Mouse (Mus musculus) embryonic fibroblast, embryonic 13.5 days (primary cell): ENCODE results near the gene Cyp1b1. TPM values are rescaled to one million over a fixed set of nuclear protein-coding genes. Genes with fewer than 3 reads are reported as not detected.

Experiments used
- H3K27ac ChIP-seq: 2 replicates; pipeline ENCODE4 v1.5.1; 2012; ENCODE audit warnings: low read length, control low read depth, inconsistent platforms; ENCODE audit not compliant: insufficient read depth
- H3K4me1 ChIP-seq: 2 replicates; pipeline ENCODE4 v1.6.1; 2011; ENCODE audit warnings: low read length; ENCODE audit not compliant: control insufficient read depth, insufficient read depth
- H3K4me3 ChIP-seq: 2 replicates; pipeline ENCODE4 v1.5.1; 2011; ENCODE audit warnings: mild to moderate bottlenecking, control low read depth, low read length; ENCODE audit not compliant: insufficient read depth
- CTCF ChIP-seq: IDR thresholded peaks from 2 replicates; pipeline ENCODE4 v1.5.1; 2011; ENCODE audit warnings: mild to moderate bottlenecking, control low read depth, low read length, moderate library complexity, borderline replicate concordance; ENCODE audit not compliant: insufficient read depth
- POLR2A ChIP-seq: IDR thresholded peaks from 2 replicates; pipeline ENCODE4 v1.6.1; 2011; ENCODE audit warnings: low read depth, mild to moderate bottlenecking, control low read depth, low read length, moderate library complexity
- polyA plus RNA-seq: library from polyadenylated mRNA; stranded (reverse); fragments of >200 nt; gene quantifications from 2 replicates; pipeline ENCODE4 v1.2.4, GENCODE M21; 2011; ENCODE audit warnings: low read depth; ENCODE audit not compliant: missing spikeins, insufficient read length

Gene Cyp1b1
- polyA plus RNA-seq, 1 experiment = 527 TPM

GRCm38 (mm10) chr17:79708168-79708567 is 6.7 kb downstream of the Cyp1b1 start:
- Histone ChIP-seq H3K27ac (peak overlapping the region; percentile 81), H3K4me1 (0 out of 2 replicates have a peak, but pooled peaks cover 3% of the 10 kb centered on the region), H3K4me3 (no peak overlapping the region)
- TF ChIP-seq CTCF (no peak), POLR2A (no peak)

- Histone ChIP-seq H3K4me3 (no peak overlapping the region), H3K27ac (peak overlapping the region; percentile 67), H3K4me1 (peaks cover 11% of the 10 kb centered on the region)
- TF ChIP-seq POLR2A (0 out of 2 replicates have a peak, but pooled peaks have one; percentile 30), CTCF (no peak)
Measured at GRCm38 (mm10) chr17:79705671-79706455, 9.0 kb downstream of the Cyp1b1 start.

GRCm38 (mm10) chr17:79700871-79701270 is 14.0 kb downstream of the Cyp1b1 start:
- Histone ChIP-seq H3K4me3 (no peak overlapping the region), H3K27ac (peak overlapping the region; percentile 99)

GRCm38 (mm10) chr17:79699197-79699596 is 15.7 kb downstream of the Cyp1b1 start:
- H3K27ac ChIP-seq = no peak overlapping the region
- TF ChIP-seq POLR2A = no peak
- no peak for TF ChIP-seq CTCF
- no peak overlapping the region for H3K4me3 ChIP-seq
- peaks cover 16% of the 10 kb centered on the region for H3K4me1 ChIP-seq

More at GRCm38 (mm10) chr17:79700871-79701270, 14.0 kb downstream of the Cyp1b1 start:
- H3K4me1 ChIP-seq = peaks cover 11% of the 10 kb centered on the region
- TF ChIP-seq POLR2A (no peak), CTCF (no peak)

DNA sequence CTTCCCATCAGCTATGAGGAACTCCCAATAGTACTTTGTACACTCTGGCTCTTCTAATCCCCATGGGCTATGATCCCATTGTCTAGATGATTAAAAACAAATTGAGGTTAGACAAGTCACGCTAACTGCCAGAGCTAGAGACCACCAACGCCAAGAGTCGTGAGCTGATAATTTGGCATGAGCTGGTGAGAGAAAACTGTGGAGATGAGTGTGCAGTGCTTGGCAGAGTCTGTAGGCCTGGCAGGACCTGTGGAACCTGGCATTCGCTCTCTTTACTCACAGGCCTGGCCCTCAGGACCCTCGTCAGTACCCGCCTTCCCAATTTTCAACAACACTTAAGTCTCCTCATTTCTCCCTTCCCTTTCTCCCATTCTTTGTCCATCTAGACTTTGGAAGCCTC is 19.3 kb downstream of the Cyp1b1 start:
- Histone ChIP-seq H3K4me1 (peaks cover 7% of the 10 kb centered on the region), H3K4me3 (no peak overlapping the region)
- TF ChIP-seq CTCF (no peak), POLR2A (no peak)

DNA sequence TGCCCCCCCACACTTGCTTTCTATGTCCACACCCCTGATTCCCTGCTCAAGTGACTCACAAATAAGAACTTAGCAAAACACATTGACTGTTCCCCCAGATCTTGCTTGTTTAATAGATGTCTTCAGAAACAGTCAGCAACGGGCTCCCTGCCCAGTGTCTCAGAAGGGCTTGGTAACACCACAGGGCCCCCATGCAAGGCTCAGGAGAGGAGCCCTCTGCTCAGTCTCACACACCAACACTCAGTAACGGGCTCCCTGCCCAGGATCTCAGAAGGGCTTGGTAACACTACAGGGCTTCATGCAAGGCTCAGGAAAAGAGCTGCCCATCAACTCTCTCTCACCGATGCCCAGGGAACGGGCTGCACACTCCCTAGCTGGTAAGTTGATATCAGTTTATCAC is 19.8 kb downstream of the Cyp1b1 start:
- no peak for TF ChIP-seq POLR2A
- TF ChIP-seq CTCF = no peak

More for the DNA sequence above, 19.3 kb downstream of the Cyp1b1 start:
- peak overlapping the region; percentile 74 for H3K27ac ChIP-seq

GRCm38 (mm10) chr17:79670837-79671236 is 44.0 kb downstream of the Cyp1b1 start:
- Histone ChIP-seq H3K4me1 (peaks cover 6% of the 10 kb centered on the region; the same call in 1 of the 2 replicates), H3K4me3 (no peak overlapping the region), H3K27ac (no peak overlapping the region)
- TF ChIP-seq POLR2A = no peak
- no peak for TF ChIP-seq CTCF

More for the DNA sequence above, 19.8 kb downstream of the Cyp1b1 start:
- Histone ChIP-seq H3K27ac (peak overlapping the region; percentile 80), H3K4me1 (peaks cover 6% of the 10 kb centered on the region; the same call in 1 of the 2 replicates), H3K4me3 (no peak overlapping the region)

DNA sequence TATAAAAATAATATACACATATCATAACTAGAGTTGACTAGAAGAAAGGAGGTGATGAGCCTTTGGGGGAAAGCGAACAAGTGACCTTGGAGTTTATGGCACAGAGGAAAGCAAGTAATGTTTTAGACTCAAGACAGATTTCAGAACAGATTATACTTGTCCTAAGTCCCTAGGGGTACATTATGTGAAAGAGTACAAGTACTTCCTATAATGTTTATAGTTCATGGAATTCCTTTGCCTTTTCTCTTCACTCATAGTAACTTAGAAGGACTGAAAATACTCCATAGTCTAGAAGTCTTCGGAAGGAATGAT is 50.8 kb downstream of the Cyp1b1 start:
- Histone ChIP-seq H3K27ac (peak overlapping the region; percentile 19; the same call in 1 of the 2 replicates), H3K4me1 (peaks cover 7% of the 10 kb centered on the region), H3K4me3 (no peak overlapping the region)
- TF ChIP-seq CTCF (no peak), POLR2A (no peak)

GRCm38 (mm10) chr17:79663393-79664105 is 51.3 kb downstream of the Cyp1b1 start:
- Histone ChIP-seq H3K4me1 (peaks cover 7% of the 10 kb centered on the region), H3K27ac (peak overlapping the region; percentile 91), H3K4me3 (no peak overlapping the region)
- TF ChIP-seq CTCF = no peak
- TF ChIP-seq POLR2A = no peak

GRCm38 (mm10) chr17:79661848-79662247 is 53.0 kb downstream of the Cyp1b1 start:
- H3K4me1 ChIP-seq = peaks cover 7% of the 10 kb centered on the region
- H3K27ac ChIP-seq = no peak overlapping the region
- TF ChIP-seq CTCF (no peak), POLR2A (no peak)
- no peak overlapping the region for H3K4me3 ChIP-seq
